Mouse (Mus musculus) thymus, adult 2 months (tissue): ENCODE results near the gene Btbd9. TPM values are rescaled to one million over a fixed set of nuclear protein-coding genes. Genes with fewer than 3 reads are reported as not detected.
A peak's percentile ranks its signal among the peaks of the same experiment; 100 is the strongest.

Experiments
- DNase-seq: peaks from one replicate; pipeline ENCODE4 v3.0.0; 2021
- H3K27ac ChIP-seq: fragments of 200-500 bp; 2 replicates; pipeline ENCODE4 v1.5.1; 2012; ENCODE audit warnings: low read length, control low read depth; ENCODE audit not compliant: control insufficient read depth, insufficient read depth
- H3K27me3 ChIP-seq: fragments of 200-500 bp; 2 replicates; pipeline ENCODE4 v1.6.1; 2012; ENCODE audit warnings: mild to moderate bottlenecking, low read length, moderate library complexity, mixed read lengths; ENCODE audit not compliant: control insufficient read depth, insufficient read depth
- H3K36me3 ChIP-seq: fragments of 200-500 bp; 2 replicates; pipeline ENCODE4 v1.6.1; 2012; ENCODE audit warnings: mild to moderate bottlenecking, low read length, moderate library complexity; ENCODE audit not compliant: control insufficient read depth, insufficient read depth
- H3K4me1 ChIP-seq: fragments of 200-500 bp; replicated peaks from 2 replicates; pipeline ENCODE4 v1.6.1; 2012; ENCODE audit warnings: low read length; ENCODE audit not compliant: control insufficient read depth, insufficient read depth
- H3K4me3 ChIP-seq: fragments of 200-500 bp; 2 replicates; pipeline ENCODE4 v1.5.1; 2012; ENCODE audit warnings: mild to moderate bottlenecking, low read length, control low read depth, moderate library complexity; ENCODE audit not compliant: control insufficient read depth, insufficient read depth
- CTCF ChIP-seq: fragments of 200-500 bp; IDR thresholded peaks from 2 replicates; pipeline ENCODE4 v1.5.1; 2012; ENCODE audit warnings: mild to moderate bottlenecking, control low read depth, low read length, moderate library complexity, borderline replicate concordance; ENCODE audit not compliant: control insufficient read depth, poor library complexity, insufficient read depth; ENCODE audit errors: extremely low read depth
- POLR2A ChIP-seq: fragments of 200-500 bp; IDR thresholded peaks from 2 replicates; pipeline ENCODE4 v1.6.1; 2012; ENCODE audit warnings: mild to moderate bottlenecking, low read length, control low read depth, moderate library complexity; ENCODE audit not compliant: control insufficient read depth, poor library complexity, insufficient read depth; ENCODE audit errors: extremely low read depth
- WGBS: fragments of 180-500 bp; shearing (Covaris S2); methylation state at CpG from one replicate; pipeline ENCODE4 v1.1.7; 2018; 5-methylcytosine and 5-hydroxymethylcytosine counted together
- polyA plus RNA-seq: library from polyadenylated mRNA; depleted of rRNA; stranded (reverse); fragments of >200 nt; gene quantifications from 2 replicates; pipeline ENCODE4 v1.2.3, GENCODE M21; 2012

The Btbd9 gene
- polyA plus RNA-seq, 1 experiment, result 29.1 TPM

- 49% methylated on average over 12 of the region's 12 CpGs for WGBS
- TF ChIP-seq CTCF (no peak), POLR2A (no peak)
- peaks cover 6% of the 10 kb centered on the region for H3K4me1 ChIP-seq
- peak overlapping the region; percentile 84; the same call in 1 of the 2 replicates for H3K4me3 ChIP-seq
- H3K36me3 ChIP-seq, result no peaks in the 10 kb centered on the region
- DNase-seq, result no peak
- H3K27me3 ChIP-seq, result no peaks in the 10 kb centered on the region
- no peak overlapping the region for H3K27ac ChIP-seq
Observed at GRCm38 (mm10) chr17:30576946-30577345, 658 bp upstream of the Btbd9 start.

- peaks cover 6% of the 10 kb centered on the region for H3K4me1 ChIP-seq
- H3K36me3 ChIP-seq, result no peaks in the 10 kb centered on the region
- TF ChIP-seq CTCF (no peak), POLR2A (no peak)
- H3K27me3 ChIP-seq, result no peaks in the 10 kb centered on the region
- DNase-seq, result peak; percentile 63
- H3K27ac ChIP-seq, result no peak overlapping the region
- peak overlapping the region; percentile 84 for H3K4me3 ChIP-seq
- WGBS, result 3% methylated on average over 35 of the region's 35 CpGs
Observed at GRCm38 (mm10) chr17:30575121-30575904, 975 bp downstream of the Btbd9 start.

- peaks cover 6% of the 10 kb centered on the region for H3K4me1 ChIP-seq
- no peaks in the 10 kb centered on the region for H3K27me3 ChIP-seq
- H3K27ac ChIP-seq, result no peak overlapping the region
- WGBS, result 27% methylated on average over 8 of the region's 8 CpGs
- H3K4me3 ChIP-seq, result no peak overlapping the region
- H3K36me3 ChIP-seq, result no peaks in the 10 kb centered on the region
- no peak for DNase-seq
- TF ChIP-seq POLR2A (no peak), CTCF (no peak)
Observed at GRCm38 (mm10) chr17:30574783-30575075, 1.6 kb downstream of the Btbd9 start.

GRCm38 (mm10) chr17:30573990-30574782 lies 2.1 kb downstream of the Btbd9 start:
- H3K27me3 ChIP-seq, result no peaks in the 10 kb centered on the region
- TF ChIP-seq CTCF, result no peak
- TF ChIP-seq POLR2A, result no peak
- H3K4me3 ChIP-seq, result no peak overlapping the region
- no peak overlapping the region for H3K27ac ChIP-seq
- DNase-seq, result no peak
- H3K36me3 ChIP-seq, result no peaks in the 10 kb centered on the region
- WGBS, result 83% methylated on average over 8 of the region's 8 CpGs
- H3K4me1 ChIP-seq, result peaks cover 6% of the 10 kb centered on the region

GRCm38 (mm10) chr17:30570971-30571370 lies 5.3 kb downstream of the Btbd9 start:
- no peak for DNase-seq
- 91% methylated on average over 3 of the region's 3 CpGs for WGBS

GRCm38 (mm10) chr17:30570173-30570572 lies 6.1 kb downstream of the Btbd9 start:
- TF ChIP-seq CTCF (no peak), POLR2A (no peak)
- Histone ChIP-seq H3K36me3 (no peaks in the 10 kb centered on the region), H3K4me3 (no peak overlapping the region), H3K4me1 (peaks cover 2% of the 10 kb centered on the region), H3K27me3 (no peaks in the 10 kb centered on the region), H3K27ac (no peak overlapping the region)
- DNase-seq, result no peak
- WGBS, result 84% methylated on average over 8 of the region's 8 CpGs

More at GRCm38 (mm10) chr17:30570971-30571370, 5.3 kb downstream of the Btbd9 start:
- peaks cover 2% of the 10 kb centered on the region for H3K4me1 ChIP-seq
- no peak overlapping the region for H3K27ac ChIP-seq
- no peak for TF ChIP-seq CTCF
- TF ChIP-seq POLR2A, result no peak
- H3K27me3 ChIP-seq, result no peaks in the 10 kb centered on the region
- H3K36me3 ChIP-seq, result no peaks in the 10 kb centered on the region
- no peak overlapping the region for H3K4me3 ChIP-seq

- H3K27ac ChIP-seq, result no peak overlapping the region
- H3K36me3 ChIP-seq, result no peaks in the 10 kb centered on the region
- TF ChIP-seq CTCF (no peak), POLR2A (no peak)
- H3K27me3 ChIP-seq, result no peaks in the 10 kb centered on the region
- DNase-seq, result no peak
- no peaks in the 10 kb centered on the region for H3K4me1 ChIP-seq
- no peak overlapping the region for H3K4me3 ChIP-seq
Observed at GRCm38 (mm10) chr17:30568473-30568872, 7.8 kb downstream of the Btbd9 start.
